Mouse (Mus musculus): Measurements from ENCODE around the gene Pls3. TPM values are rescaled to one million over a fixed set of nuclear protein-coding genes. Genes with fewer than 3 reads are reported as not detected.

Pls3 gene
- total RNA-seq (2021), result 100 to 1,000 TPM; 127 to 142 TPM
- long read RNA-seq, experiment 1, transcript Pls3-204 (16 exons, 3,149 nt), result major isoform, 31 of 182 reads
- long read RNA-seq, experiment 1, partial matches to known transcripts, result 13 of 182 reads
- long read RNA-seq, experiment 1, other reads (novel, unspliced or antisense), result 132 of 182 reads
- long read RNA-seq, experiment 2, transcript Pls3-204 (16 exons, 3,149 nt), result major isoform, 23 of 122 reads
- long read RNA-seq, experiment 2, partial matches to known transcripts, result 1 of 122 reads
- long read RNA-seq, experiment 2, other reads (novel, unspliced or antisense), result 95 of 122 reads

DNA sequence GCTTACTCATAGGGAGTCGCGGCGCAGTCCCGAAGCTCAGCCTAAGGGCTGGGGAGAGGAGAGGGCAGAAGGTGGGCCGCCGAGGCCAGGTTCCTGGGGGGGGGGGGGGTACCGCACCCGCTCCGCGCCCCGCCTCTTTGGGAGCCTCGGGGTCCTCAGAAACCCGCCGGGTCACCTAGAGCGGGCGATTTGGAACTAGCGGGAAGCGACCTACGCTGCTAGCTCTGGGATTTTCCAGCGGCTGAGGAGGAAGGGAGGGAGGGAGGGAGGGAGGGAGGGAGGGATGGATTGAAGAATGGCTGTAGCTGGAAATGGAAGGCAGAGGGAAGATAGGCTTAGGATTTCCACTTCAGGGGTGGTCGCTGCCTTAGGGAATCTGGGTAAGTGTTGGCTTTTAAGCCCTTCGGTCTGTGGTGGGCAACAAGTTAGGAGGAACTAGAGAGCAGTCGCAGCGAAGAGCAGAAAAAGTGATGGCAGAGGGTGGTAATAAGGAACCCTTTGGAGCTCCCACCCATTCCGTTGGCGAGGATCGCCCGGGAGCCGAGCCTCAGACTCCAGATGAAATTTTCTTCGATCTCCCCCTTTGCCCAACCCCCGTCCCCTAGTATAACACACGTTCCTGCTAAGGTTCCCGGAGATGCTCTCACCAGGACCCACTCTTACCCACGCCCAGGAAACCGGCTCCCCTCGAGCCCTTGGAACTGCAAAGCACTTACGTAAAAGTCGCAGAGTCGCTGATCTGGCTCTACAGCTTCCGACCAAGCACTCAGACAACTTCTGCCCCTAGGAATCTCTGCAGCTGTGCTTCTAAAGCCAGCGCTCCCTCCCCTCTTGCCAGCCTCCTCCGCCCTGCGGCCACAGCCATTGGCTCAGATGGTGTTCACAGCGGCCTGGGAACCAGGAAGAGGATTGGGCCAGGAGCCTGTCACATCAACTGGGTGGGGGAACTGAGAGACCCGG, at the start of gene Pls3:
Gene Pls3, minus strand, starts transcription at position 851 of the 960 bp plus-strand sequence.
- DNase-seq (ENCODE audit: low spot score in 2 of 2), result peak; percentile 77 to 81

DNA sequence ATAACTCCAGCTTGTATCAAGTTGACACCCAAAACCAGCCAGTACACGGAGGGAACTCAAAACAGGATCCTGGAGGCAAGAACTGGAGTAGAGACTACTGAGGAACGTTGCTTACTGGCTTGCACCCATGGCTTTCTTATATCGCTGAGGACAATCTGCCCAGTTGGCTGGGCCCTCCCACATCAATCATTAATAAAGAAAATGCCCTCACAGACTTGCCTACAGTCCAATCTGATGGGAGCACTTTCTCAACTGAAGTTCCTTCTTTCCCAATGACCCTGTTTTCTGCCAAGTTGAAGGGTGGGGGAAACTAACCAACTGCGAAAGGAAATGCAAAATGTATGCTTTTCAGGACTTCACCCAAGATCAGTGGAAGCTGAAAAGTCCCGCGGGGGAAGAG, 20.7 kb upstream of the Pls3 start:
- no peak for DNase-seq (ENCODE audit: low spot score in 2 of 2)

DNA sequence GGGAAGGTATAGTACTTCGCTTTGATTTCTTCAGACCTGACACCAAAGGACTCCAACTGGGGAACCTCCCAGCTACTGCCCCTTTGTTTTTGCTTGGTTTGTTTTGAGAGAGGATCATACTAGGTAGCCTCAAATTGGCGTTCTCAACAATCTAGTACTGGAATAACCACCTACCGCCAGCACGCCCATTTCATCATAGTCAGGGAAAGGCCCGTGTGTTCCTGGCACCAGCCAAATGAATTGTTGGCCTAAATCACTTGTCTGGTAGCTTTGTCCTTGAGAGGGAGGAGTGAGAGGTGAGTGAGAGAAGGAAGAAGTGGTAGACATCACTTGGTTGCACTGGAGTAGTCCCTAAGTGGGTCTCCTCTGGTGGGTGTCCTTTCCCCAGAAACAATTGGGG, 584 bp upstream of the Pls3 start:
- DNase-seq (ENCODE audit: low spot score in 2 of 2), result no peak

GRCm38 (mm10) chrX:75873813-75874212, 1.2 kb downstream of the Pls3 start:
- peak; percentile 6 to 8 for DNase-seq (ENCODE audit: low spot score in 2 of 2)

GRCm38 (mm10) chrX:75873253-75873652, 1.7 kb downstream of the Pls3 start:
- DNase-seq (ENCODE audit: low spot score in 2 of 2), result no peak

DNA sequence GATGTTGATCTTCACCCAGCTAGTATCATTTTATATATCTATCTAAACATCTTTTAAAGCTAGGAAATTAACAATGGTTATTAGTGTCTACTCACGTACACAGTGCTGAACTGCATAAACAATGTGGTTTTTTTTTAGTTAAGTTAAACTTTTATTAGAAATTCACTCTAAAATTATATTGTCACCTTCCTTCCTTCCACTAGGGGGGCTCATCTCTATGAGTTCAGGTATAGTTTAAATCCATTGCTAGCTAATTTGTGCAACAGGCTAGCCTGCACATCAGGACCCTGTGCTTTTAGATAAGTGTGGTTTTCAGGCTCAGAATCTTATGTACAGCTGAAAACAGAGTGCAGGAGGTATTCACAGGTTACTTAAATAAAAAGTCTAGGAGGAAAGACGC, 3.1 kb downstream of the Pls3 start:
- DNase-seq (ENCODE audit: low spot score in 2 of 2), result no peak

GRCm38 (mm10) chrX:75861715-75862114, 13.3 kb downstream of the Pls3 start:
- DNase-seq (ENCODE audit: low spot score in 2 of 2), result no peak

DNA sequence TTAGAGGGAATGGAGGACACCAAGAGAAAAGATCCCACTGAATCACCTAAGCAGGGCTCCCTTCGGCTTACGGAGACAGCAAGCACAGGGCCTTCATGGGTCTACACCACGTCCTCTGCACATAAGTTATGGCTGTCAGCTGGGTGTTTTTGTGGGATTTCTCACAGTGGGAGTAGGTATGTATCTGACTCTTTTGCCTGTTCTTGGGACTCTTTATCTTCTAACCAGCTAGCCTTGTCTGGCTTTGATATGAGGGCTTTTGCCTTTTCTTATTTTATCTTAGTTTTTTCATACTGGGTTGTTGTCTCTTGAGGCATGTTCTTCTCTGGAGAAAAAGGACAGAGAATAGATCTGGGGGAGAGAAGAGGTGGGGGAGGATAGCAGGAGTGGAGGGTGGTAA, 20.7 kb downstream of the Pls3 start:
- DNase-seq (ENCODE audit: low spot score in 2 of 2), result no peak

GRCm38 (mm10) chrX:75844290-75844689, 30.7 kb downstream of the Pls3 start:
- no peak for DNase-seq (ENCODE audit: low spot score in 2 of 2)

- no peak for DNase-seq (ENCODE audit: low spot score in 2 of 2)
Measured at GRCm38 (mm10) chrX:75842835-75843234, 32.1 kb downstream of the Pls3 start.

DNA sequence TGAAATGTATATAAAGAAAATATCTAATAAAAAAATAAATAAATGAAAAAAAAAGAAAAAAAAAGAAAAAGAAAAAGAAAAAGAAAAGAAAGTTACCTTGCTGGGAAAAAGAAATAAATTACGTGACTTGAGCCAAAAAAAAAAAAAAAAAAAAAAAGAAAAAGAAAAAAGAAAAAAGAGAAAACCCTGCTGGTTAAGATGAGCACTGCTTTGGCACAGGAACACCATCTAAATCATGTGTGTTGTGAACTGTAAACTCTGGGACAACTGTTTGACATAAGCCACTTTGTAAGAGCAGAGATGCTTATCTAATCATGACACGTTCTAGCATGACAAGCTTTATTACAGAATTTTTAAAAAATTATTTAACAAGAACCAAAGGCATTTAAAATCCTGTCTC, 32.9 kb downstream of the Pls3 start:
- DNase-seq (ENCODE audit: low spot score in 2 of 2), result no peak

DNA sequence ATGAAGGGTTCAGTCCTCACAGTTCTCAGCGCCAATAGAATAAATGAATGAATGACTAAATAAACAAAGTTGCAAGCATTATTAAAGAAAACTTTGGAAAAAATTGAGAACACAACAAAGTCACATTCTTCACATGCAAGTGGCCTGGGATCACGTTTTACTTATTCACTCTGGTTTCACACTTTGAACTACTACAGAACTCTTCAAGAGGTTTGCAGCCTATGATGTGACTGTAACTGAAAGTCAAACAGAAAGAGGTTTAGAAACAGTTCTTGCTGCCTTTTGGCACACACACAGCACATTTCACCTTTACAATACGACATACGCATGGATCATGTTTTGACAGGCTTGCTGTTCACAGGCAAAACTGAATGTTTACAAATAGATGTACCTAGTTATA, 34.7 kb downstream of the Pls3 start:
- no peak for DNase-seq (ENCODE audit: low spot score in 2 of 2)

- DNase-seq (ENCODE audit: low spot score in 2 of 2), result no peak
Measured at GRCm38 (mm10) chrX:75834836-75835235, 40.1 kb downstream of the Pls3 start.

GRCm38 (mm10) chrX:75834286-75834685, 40.7 kb downstream of the Pls3 start:
- DNase-seq (ENCODE audit: low spot score in 2 of 2), result no peak

DNA sequence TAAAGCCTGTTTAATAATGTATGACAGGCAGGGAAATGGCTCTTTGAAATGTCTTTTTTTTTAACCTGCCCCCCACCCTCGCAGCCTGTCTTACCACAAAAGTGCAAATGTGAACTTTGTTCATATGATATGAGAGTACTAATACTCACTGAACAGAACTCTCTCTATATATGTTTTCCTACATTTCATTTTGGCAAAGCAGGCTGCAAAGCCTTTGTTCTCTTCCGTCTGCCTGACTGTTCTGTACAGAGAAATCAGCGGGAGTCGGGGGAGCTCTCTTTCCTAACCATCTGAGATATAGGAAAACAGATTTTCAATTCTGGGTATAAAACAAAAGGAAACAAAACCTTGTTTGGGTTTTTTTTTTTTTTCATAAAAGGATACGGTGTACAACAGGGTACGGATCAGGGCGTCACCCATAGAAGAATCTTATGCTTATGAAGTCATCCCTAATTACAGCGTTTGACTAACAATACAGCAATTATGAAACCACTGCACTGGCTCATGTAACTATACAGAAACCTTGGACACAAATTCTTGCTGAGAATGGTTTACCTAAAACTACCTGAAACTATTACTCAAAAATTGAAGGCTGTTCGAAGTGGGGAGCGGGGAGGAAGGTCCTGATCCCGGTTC, 41.9 kb downstream of the Pls3 start:
- no peak for DNase-seq (ENCODE audit: low spot score in 2 of 2)

- DNase-seq (ENCODE audit: low spot score in 2 of 2), result no peak
Measured at GRCm38 (mm10) chrX:75829867-75830255, 45.1 kb downstream of the Pls3 start.

GRCm38 (mm10) chrX:75829240-75829866, 45.6 kb downstream of the Pls3 start:
- DNase-seq (ENCODE audit: low spot score in 2 of 2), result no peak

DNA sequence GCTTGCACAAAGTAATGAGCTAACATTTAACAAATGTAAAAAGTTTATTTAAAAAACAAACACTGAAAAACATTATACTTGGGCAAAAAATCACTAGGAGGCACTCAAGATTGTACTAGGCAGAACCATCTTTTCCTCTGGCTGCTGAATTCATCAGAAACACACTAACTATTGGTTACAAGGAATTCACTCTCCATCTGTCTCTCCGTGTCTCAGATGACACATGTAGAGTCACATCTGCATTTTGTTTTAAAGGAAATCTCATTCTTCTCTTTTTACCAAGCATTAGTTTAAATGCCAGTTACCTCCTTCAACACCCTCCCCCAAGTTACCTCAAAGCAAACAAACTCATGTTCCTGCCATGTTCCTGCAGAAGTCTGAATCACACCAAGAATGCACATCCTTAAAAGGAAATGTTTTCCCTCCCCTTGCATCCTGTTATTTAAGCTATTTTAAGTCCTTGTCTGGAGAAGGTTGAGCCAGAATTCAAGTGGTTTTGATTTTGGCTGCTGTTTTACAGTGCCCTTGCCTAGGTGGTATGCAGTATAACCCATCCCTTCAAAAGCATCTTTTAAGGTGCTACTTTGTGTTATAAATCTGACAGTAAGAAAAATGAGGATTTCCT, 56.2 kb downstream of the Pls3 start:
- no peak for DNase-seq (ENCODE audit: low spot score in 2 of 2)

GRCm38 (mm10) chrX:75814958-75815357, 60.0 kb downstream of the Pls3 start:
- no peak for DNase-seq (ENCODE audit: low spot score in 2 of 2)

DNA sequence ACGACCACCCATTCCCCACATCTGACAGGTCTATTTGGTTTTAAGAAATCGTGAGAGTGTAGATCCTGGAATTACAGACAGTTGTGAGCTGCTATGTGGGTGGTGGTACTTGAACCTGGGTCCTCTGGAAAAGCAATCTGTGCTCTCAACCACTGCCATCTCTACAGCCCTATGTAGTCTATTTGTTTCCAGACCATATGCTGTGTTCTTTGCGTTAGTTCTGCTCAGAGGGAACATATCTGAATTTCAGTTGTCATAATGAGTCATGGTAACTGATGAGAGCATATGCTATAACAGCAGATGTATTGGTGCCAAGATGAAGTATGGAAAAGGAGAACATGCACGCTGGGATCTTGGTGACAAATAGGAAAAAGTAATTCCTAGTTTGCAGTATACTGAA, 60.9 kb downstream of the Pls3 start:
- peak in 1 of 2 experiments; percentile 5 for DNase-seq (ENCODE audit: low spot score in 2 of 2)

- DNase-seq (ENCODE audit: low spot score in 2 of 2), result peak; percentile 23 to 58
Measured at GRCm38 (mm10) chrX:75796583-75796982, 78.4 kb downstream of the Pls3 start.
